Mouse (Mus musculus) embryonic facial prominence, embryonic 13.5 days (tissue): ENCODE data around the gene Dpep3. TPM values are rescaled to one million over a fixed set of nuclear protein-coding genes. Genes with fewer than 3 reads are reported as not detected.
A peak's percentile ranks its signal among the peaks of the same experiment; 100 is the strongest.
"Not testable (repeated sequence)": the region's sequence is repeated elsewhere in the genome, so short reads cannot be mapped to it uniquely, and the experiment has no call there.

Source experiments
- ATAC-seq: fragments of 200-750 bp; cut with Nextera tagmentation; 2 replicates; pipeline ENCODE4 v1.8.0; 2017; ENCODE audit warnings: low read depth; ENCODE audit not compliant: insufficient number of reproducible peaks, insufficient read depth, low FRiP score, low TSS enrichment
- H3K27ac ChIP-seq: fragments of 300-500 bp; sonication (generic); 2 replicates; pipeline ENCODE4 v1.5.1; 2015; ENCODE audit warnings: moderate library complexity, mild to moderate bottlenecking, inconsistent platforms
- H3K27me3 ChIP-seq: fragments of 300-500 bp; sonication (generic); 2 replicates; pipeline ENCODE4 v1.6.1; 2015; ENCODE audit warnings: mild to moderate bottlenecking, inconsistent platforms
- H3K36me3 ChIP-seq: fragments of 300-500 bp; sonication (generic); 2 replicates; pipeline ENCODE4 v1.6.1; 2015; ENCODE audit warnings: mild to moderate bottlenecking, inconsistent platforms
- H3K4me1 ChIP-seq: fragments of 300-500 bp; sonication (generic); 2 replicates; pipeline ENCODE4 v1.6.1; 2015; ENCODE audit warnings: inconsistent platforms
- H3K4me2 ChIP-seq: fragments of 300-500 bp; sonication (generic); 2 replicates; pipeline ENCODE4 v1.6.1; 2015; ENCODE audit warnings: moderate library complexity, mild to moderate bottlenecking, inconsistent platforms
- H3K4me3 ChIP-seq: fragments of 300-500 bp; sonication (generic); 2 replicates; pipeline ENCODE4 v1.5.1; 2015; ENCODE audit warnings: mild to moderate bottlenecking, inconsistent platforms
- H3K9ac ChIP-seq: fragments of 300-500 bp; sonication (generic); 2 replicates; pipeline ENCODE4 v1.6.1; 2015; ENCODE audit warnings: mild to moderate bottlenecking, inconsistent platforms
- H3K9me3 ChIP-seq: fragments of 300-500 bp; sonication (generic); 2 replicates; pipeline ENCODE4 v1.6.1; 2016; ENCODE audit warnings: inconsistent platforms
- WGBS: fragments of 180-500 bp; shearing (Covaris S2); methylation state at CpG from one replicate; pipeline ENCODE4 v1.1.7; 2015; ENCODE audit warnings: mixed read lengths; 5-methylcytosine and 5-hydroxymethylcytosine counted together
- polyA plus RNA-seq: library from polyadenylated mRNA; unstranded; fragments of >200 nt; fragmentation: Nextera tagmentation; extraction: Ambion mirVana; gene quantifications from 2 replicates; pipeline ENCODE4 v1.2.1, GENCODE M21; 2015

Dpep3 gene
- polyA plus RNA-seq, 1 experiment from 2014 or later = not detected

- H3K4me1 ChIP-seq = no peaks in the 10 kb centered on the region
- H3K4me3 ChIP-seq = no peak overlapping the region
- no peak overlapping the region for H3K27ac ChIP-seq
- no peaks in the 10 kb centered on the region for H3K9me3 ChIP-seq
- WGBS = 79% methylated on average over 8 of the region's 8 CpGs
- no peak for ATAC-seq
- H3K36me3 ChIP-seq = peaks cover 4% of the 10 kb centered on the region; the same call in 1 of the 2 replicates
- no peak overlapping the region for H3K9ac ChIP-seq
- no peak overlapping the region for H3K4me2 ChIP-seq
- H3K27me3 ChIP-seq = no peaks in the 10 kb centered on the region
Measured at GRCm38 (mm10) chr8:106004538-106005207, 25.4 kb upstream of the Dpep3 start.

- no peaks in the 10 kb centered on the region for H3K27me3 ChIP-seq
- WGBS = 84% methylated on average over 4 of the region's 4 CpGs
- no peak overlapping the region for H3K27ac ChIP-seq
- no peaks in the 10 kb centered on the region for H3K36me3 ChIP-seq
- no peak for ATAC-seq
- H3K9ac ChIP-seq = no peak overlapping the region
- no peak overlapping the region for H3K4me3 ChIP-seq
- no peak overlapping the region for H3K4me2 ChIP-seq
- H3K9me3 ChIP-seq = no peaks in the 10 kb centered on the region
- no peaks in the 10 kb centered on the region for H3K4me1 ChIP-seq
Measured at GRCm38 (mm10) chr8:106001908-106002307, 22.7 kb upstream of the Dpep3 start.

GRCm38 (mm10) chr8:105998971-105999370 is 19.7 kb upstream of the Dpep3 start:
- 80% methylated on average over 2 of the region's 2 CpGs for WGBS

GRCm38 (mm10) chr8:105996359-105996758 is 17.1 kb upstream of the Dpep3 start:
- ATAC-seq = no peak
- 78% methylated on average over 7 of the region's 7 CpGs for WGBS
- Histone ChIP-seq H3K36me3 (no peaks in the 10 kb centered on the region), H3K4me1 (no peaks in the 10 kb centered on the region), H3K27me3 (no peaks in the 10 kb centered on the region), H3K27ac (no peak overlapping the region), H3K9me3 (no peaks in the 10 kb centered on the region), H3K4me3 (no peak overlapping the region), H3K4me2 (no peak overlapping the region), H3K9ac (no peak overlapping the region)

More at GRCm38 (mm10) chr8:105998971-105999370, 19.7 kb upstream of the Dpep3 start:
- no peaks in the 10 kb centered on the region for H3K36me3 ChIP-seq
- ATAC-seq = no peak
- no peak overlapping the region for H3K4me3 ChIP-seq
- no peak overlapping the region for H3K9ac ChIP-seq
- H3K27me3 ChIP-seq = no peaks in the 10 kb centered on the region
- H3K27ac ChIP-seq = no peak overlapping the region
- H3K9me3 ChIP-seq = no peaks in the 10 kb centered on the region
- H3K4me1 ChIP-seq = no peaks in the 10 kb centered on the region
- H3K4me2 ChIP-seq = no peak overlapping the region

- ATAC-seq = no peak
- H3K4me1 ChIP-seq = no peaks in the 10 kb centered on the region
- H3K4me2 ChIP-seq = no peak overlapping the region
- 58% methylated on average over 4 of the region's 4 CpGs for WGBS
- H3K9ac ChIP-seq = no peak overlapping the region
- no peaks in the 10 kb centered on the region for H3K9me3 ChIP-seq
- H3K36me3 ChIP-seq = no peaks in the 10 kb centered on the region
- no peak overlapping the region for H3K27ac ChIP-seq
- H3K4me3 ChIP-seq = no peak overlapping the region
- no peaks in the 10 kb centered on the region for H3K27me3 ChIP-seq
Measured at GRCm38 (mm10) chr8:105993226-105993625, 14.0 kb upstream of the Dpep3 start.

- no peaks in the 10 kb centered on the region for H3K4me1 ChIP-seq
- H3K27ac ChIP-seq = no peak overlapping the region
- H3K4me2 ChIP-seq = no peak overlapping the region
- no peaks in the 10 kb centered on the region for H3K27me3 ChIP-seq
- H3K4me3 ChIP-seq = no peak overlapping the region
- H3K9ac ChIP-seq = no peak overlapping the region
- WGBS = 57% methylated on average over 5 of the region's 5 CpGs
- no peaks in the 10 kb centered on the region for H3K9me3 ChIP-seq
- ATAC-seq = no peak
- H3K36me3 ChIP-seq = no peaks in the 10 kb centered on the region
Measured at GRCm38 (mm10) chr8:105992499-105992898, 13.3 kb upstream of the Dpep3 start.

GRCm38 (mm10) chr8:105991546-105991945 is 12.3 kb upstream of the Dpep3 start:
- H3K4me1 ChIP-seq = no peaks in the 10 kb centered on the region

GRCm38 (mm10) chr8:105990856-105991387 is 11.7 kb upstream of the Dpep3 start, which contains the start of gene Dus2:
Gene Dus2 (plus strand): TSS chr8:105991337.
- peak; percentile 62; the same call in 1 of the 2 replicates for ATAC-seq
- H3K4me3 ChIP-seq = no peak within 1 kb of the TSS
- H3K36me3 ChIP-seq = no peaks in the 10 kb centered on the region
- H3K9ac ChIP-seq = peak within 1 kb of the TSS; percentile 40; the same call in 1 of the 2 replicates
- 11% methylated on average over 15 of the region's 15 CpGs for WGBS
- H3K4me1 ChIP-seq = no peaks in the 10 kb centered on the region
- no peak within 1 kb of the TSS for H3K27ac ChIP-seq
- no peaks in the 10 kb centered on the region for H3K9me3 ChIP-seq
- H3K4me2 ChIP-seq = peak within 1 kb of the TSS; percentile 39
- H3K27me3 ChIP-seq = no peaks in the 10 kb centered on the region

More at GRCm38 (mm10) chr8:105991546-105991945, 12.3 kb upstream of the Dpep3 start:
- Histone ChIP-seq H3K9me3 (no peaks in the 10 kb centered on the region), H3K27ac (no peak overlapping the region), H3K9ac (no peak overlapping the region), H3K36me3 (no peaks in the 10 kb centered on the region), H3K4me2 (no peak overlapping the region), H3K4me3 (no peak overlapping the region), H3K27me3 (no peaks in the 10 kb centered on the region)
- 80% methylated on average over 2 of the region's 2 CpGs for WGBS
- no peak for ATAC-seq

- WGBS = 84% methylated on average over 11 of the region's 11 CpGs
- Histone ChIP-seq H3K4me1 (no peaks in the 10 kb centered on the region), H3K4me3 (no peak overlapping the region), H3K9ac (no peak overlapping the region), H3K9me3 (no peaks in the 10 kb centered on the region), H3K36me3 (no peaks in the 10 kb centered on the region), H3K27me3 (no peaks in the 10 kb centered on the region), H3K27ac (no peak overlapping the region), H3K4me2 (no peak overlapping the region)
- no peak for ATAC-seq
Measured at GRCm38 (mm10) chr8:105988546-105988945, 9.3 kb upstream of the Dpep3 start.

- not testable (repeated sequence) for H3K4me2 ChIP-seq, ATAC-seq, H3K4me3 ChIP-seq, H3K9ac ChIP-seq, H3K9me3 ChIP-seq, H3K27me3 ChIP-seq, H3K4me1 ChIP-seq, H3K36me3 ChIP-seq, H3K27ac ChIP-seq
- WGBS = 79% methylated on average over 11 of the region's 11 CpGs
Measured at GRCm38 (mm10) chr8:105983406-105983805, 4.2 kb upstream of the Dpep3 start.

- WGBS = 87% methylated on average over 1 of the region's 1 CpGs
Measured at GRCm38 (mm10) chr8:105981146-105981545, 1.9 kb upstream of the Dpep3 start.

GRCm38 (mm10) chr8:105975363-105975762 is 3.9 kb downstream of the Dpep3 start:
- no peaks in the 10 kb centered on the region for H3K4me1 ChIP-seq
- H3K4me2 ChIP-seq = no peak overlapping the region
- no peak overlapping the region for H3K4me3 ChIP-seq
- no peaks in the 10 kb centered on the region for H3K9me3 ChIP-seq
- no peaks in the 10 kb centered on the region for H3K27me3 ChIP-seq
- ATAC-seq = no peak
- no peak overlapping the region for H3K27ac ChIP-seq
- no peak overlapping the region for H3K9ac ChIP-seq
- 68% methylated on average over 7 of the region's 7 CpGs for WGBS
- H3K36me3 ChIP-seq = no peaks in the 10 kb centered on the region

More at GRCm38 (mm10) chr8:105981146-105981545, 1.9 kb upstream of the Dpep3 start:
- Histone ChIP-seq H3K4me3 (no peak overlapping the region), H3K27ac (no peak overlapping the region), H3K27me3 (no peaks in the 10 kb centered on the region), H3K4me2 (no peak overlapping the region), H3K4me1 (no peaks in the 10 kb centered on the region), H3K36me3 (no peaks in the 10 kb centered on the region), H3K9me3 (no peaks in the 10 kb centered on the region), H3K9ac (no peak overlapping the region)
- ATAC-seq = no peak
